Mouse (Mus musculus) gastrocnemius, postnatal 14 days (tissue): ENCODE data around the gene Dach1. TPM values are rescaled to one million over a fixed set of nuclear protein-coding genes. Genes with fewer than 3 reads are reported as not detected.

Source experiments
- DNase-seq: peaks from one replicate; pipeline ENCODE4 v3.0.0; 2021; ENCODE audit warnings: mixed read lengths
- intact Hi-C: fragments of 180-260 bp; cut with DNase I; formaldehyde crosslinking; loops from one replicate; pipeline ENCODE4 v1.15.1; 2025; ENCODE audit warnings: low total_unique reads
- long read RNA-seq, 2 experiments: library from polyadenylated mRNA; stranded (forward); transcript quantifications; one replicate each; pipeline ENCODE4 v2.0.0; 2021
- total RNA-seq, 2 experiments: library from RNA; stranded (reverse); gene quantifications; 2 replicates each; pipeline ENCODE4 v1.2.3; 2021

The Dach1 gene
- total RNA-seq: 1 to 10 TPM; 6.5 to 6.9 TPM
- long read RNA-seq, experiment 1: 0 reads
- long read RNA-seq, experiment 2, partial matches to known transcripts: 1 of 1 reads
- long read RNA-seq, experiment 2, other reads (novel, unspliced or antisense): 0 of 1 reads

DNA sequence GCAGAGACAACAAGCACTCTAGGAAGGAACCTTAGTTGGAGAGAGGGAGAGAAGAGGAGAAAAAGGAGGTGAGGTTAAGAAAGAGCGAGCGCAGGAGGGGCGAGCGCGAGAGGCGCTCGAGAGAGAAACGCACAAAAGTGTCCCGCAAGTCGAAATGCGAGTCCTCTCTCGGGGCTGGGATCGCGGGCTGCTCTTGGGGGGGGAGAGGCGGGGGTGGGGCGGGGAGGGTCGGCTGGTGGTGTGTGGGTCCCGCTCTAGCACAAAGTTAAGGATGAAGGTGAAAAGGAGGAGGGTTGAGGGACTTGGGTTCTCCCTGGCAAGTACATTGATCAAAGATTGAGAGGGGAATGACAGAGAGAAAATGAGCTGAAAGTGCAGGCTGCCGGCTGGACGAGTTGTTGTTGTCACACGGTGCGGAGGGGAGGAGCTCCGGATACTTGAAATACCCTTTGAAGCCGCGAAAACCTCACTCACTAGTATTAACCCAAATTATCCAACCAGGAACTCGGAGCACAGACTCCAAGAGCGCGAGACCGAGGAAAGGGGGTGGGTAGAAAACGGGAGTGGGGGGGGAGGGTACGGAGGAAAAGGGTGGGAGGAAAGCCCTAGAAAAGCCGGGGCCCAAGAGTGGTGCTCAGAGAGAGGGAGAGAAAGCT is at the start of gene Dach1:
TSS of gene Dach1 (minus strand) at position 345 of the 656 bp plus-strand sequence.
- intact Hi-C loops: no loop called here
- peak; percentile 9 for DNase-seq

DNA sequence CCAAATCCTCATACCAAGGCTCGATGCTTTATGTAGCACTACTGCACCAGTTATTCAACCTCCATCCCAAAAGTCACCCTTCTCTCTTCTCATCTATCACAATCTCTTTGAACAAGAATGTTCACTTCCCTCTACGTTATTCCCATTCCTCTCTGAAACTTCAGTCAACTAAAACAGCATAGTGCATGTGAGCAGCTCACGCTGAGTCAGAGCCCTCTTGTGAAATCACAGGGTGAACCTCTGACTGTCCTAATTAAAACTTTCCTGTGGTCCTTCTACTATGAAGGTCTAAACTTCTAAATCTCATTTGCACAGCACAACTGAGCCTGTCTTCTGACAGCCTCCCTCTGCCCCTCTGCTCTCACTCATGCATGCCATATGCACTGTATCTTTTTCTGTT is 30.5 kb upstream of the Dach1 start:
- no peak for DNase-seq
- intact Hi-C loops: no loop called here

DNA sequence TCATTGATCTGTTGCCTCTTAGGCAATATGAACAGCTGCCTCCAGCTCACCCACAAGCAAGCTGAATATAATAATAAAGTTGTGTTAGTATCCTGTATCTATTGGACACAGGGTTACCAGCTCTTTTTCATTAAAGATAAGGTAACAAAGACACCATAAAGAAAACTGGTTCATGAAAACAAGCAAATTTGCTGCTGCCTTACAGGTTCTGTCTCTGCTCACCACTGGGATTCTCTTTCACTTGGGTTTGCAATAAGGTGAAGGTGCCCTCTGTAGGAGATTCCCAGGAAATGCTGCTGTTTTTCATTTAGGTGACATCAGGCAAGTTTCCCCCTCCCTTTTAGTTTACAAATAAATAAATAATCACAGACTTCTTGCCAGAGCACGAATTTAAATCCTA is 12.0 kb upstream of the Dach1 start:
- no peak for DNase-seq
- intact Hi-C loops: loop anchor here (10.0 kb wide), 1 partner anchor 857 kb away; no protein-coding TSS in a partner anchor

DNA sequence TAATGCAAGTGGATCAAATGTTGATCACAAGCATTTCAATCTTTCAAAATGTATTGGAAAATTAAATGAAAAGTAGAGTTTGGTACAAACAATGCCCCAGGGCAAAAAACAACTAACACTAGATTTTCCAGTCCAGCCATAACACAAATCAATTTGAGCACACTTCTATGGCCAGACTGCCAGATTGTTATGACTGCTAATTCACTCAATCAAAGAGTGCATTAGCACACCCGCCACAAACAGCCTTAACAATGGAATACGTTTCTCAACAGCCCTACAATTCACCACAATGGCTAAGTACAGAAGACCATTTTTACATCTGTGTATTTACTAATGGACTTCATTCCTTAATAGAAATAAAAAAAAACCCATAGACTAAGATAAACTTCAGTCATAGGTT is 4.3 kb upstream of the Dach1 start:
- intact Hi-C loops: no loop called here
- no peak for DNase-seq

DNA sequence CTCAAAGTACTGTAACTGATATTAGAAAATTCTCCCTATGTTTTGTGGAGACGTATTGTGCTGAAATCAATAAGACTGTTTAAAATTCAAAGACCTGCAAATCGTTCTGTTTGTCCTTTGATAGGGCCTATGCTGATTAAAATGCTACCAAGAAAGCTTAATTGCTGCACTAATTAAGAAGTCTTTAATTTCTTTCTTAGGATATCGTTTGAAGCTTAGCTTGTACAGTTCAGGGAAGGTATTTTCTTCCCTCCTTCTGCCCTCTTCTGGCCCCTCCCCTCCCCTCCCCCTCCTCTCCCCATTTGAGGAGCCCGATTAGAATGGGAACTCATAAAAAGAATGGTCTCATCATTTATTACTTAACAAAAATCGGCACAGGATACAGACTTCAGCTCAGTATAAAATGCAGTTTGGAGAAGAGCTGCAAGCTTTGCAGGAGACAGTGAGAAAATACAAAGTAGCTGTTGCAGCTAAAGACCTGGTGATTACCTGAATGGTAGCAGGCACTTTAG is 2.9 kb upstream of the Dach1 start:
- DNase-seq: no peak
- intact Hi-C loops: no loop called here

DNA sequence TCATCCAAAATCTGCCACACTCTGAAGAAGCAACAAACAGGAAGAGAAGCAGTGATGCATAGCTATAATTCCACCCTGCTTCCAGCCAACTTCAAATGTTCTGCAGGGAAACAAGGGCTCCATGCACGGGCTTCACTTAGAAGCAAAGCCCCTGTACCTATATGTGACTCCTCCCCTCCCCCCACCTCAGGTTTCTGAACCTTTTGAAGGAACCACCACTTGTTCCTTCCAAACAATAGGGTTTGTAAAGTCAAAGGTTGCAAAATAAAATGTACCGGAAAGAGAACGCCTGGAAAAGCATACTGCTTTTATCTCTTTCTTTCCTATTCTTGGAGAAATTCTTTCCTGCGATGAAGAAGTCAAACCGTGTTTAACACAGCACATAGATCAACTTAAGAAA is 2.3 kb upstream of the Dach1 start:
- intact Hi-C loops: no loop called here
- no peak for DNase-seq

DNA sequence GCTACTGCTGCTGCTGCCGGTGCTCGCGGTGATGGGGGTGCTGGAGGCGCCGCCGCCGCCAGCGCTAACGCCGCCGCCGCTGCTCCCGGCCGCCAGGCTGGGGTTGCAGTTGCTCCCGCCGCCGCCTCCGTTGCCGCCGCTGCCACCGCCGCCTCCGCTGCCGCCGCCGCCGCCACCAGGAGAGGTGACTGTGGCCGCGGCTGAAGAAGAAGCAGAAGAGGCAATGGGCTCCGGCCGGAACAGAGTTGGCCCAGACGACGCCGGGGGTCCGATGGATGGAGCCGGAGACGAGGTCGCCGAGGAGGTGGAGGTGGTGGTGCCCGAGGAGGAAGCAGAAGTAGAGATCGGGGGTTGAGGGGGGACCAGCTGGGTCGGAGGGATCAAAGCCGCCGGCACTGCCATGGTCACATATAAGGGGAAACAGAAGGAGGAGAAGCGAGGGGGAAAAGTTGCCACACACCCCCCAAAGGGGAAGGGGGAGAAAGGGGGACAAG is 610 bp downstream of the Dach1 start:
- intact Hi-C loops: no loop called here
- peak; percentile 27 for DNase-seq

DNA sequence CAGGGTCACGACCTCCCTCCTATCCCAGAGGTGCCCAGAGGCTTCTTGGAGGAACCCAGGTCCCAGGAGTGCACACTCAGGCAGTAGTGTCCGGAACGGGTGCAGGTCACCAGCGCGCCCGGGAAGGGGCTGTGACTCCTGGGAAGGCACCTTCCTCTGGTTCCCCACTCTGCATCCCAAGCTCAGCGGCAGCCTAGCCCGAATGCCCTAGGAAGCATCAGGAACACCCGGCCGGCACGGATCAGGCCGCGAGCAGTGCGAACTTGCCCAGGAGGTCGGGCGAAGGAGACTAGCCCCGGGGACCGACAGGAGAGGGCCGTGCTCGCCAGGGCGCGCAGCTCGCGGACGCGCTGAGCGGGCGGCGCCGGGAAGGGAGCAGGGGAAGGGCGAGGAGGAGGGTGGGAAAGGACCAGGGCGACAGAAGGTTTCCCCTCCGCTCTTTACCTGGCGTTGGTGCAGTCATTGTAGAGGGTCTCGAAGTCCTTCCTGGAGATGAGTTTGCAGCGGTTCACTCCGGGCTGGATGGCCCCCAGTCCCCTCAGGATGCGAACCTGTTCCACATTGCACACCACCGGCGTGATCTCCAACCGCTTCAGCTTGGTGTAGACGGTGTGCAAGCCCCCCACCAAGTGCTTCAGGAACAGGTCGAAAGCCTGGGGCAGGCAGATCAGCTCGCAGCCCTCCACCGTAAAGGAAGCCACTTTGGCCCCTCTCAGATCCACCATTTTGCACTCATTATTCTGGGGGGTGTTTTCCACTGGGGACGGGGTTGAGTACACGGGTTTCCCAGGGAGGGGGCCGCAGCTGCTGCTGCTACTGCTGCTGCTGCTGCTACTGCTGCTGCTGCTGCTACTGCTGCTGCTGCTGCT is 1.3 kb downstream of the Dach1 start:
- peak; percentile 26 for DNase-seq
- intact Hi-C loops: no loop called here

DNA sequence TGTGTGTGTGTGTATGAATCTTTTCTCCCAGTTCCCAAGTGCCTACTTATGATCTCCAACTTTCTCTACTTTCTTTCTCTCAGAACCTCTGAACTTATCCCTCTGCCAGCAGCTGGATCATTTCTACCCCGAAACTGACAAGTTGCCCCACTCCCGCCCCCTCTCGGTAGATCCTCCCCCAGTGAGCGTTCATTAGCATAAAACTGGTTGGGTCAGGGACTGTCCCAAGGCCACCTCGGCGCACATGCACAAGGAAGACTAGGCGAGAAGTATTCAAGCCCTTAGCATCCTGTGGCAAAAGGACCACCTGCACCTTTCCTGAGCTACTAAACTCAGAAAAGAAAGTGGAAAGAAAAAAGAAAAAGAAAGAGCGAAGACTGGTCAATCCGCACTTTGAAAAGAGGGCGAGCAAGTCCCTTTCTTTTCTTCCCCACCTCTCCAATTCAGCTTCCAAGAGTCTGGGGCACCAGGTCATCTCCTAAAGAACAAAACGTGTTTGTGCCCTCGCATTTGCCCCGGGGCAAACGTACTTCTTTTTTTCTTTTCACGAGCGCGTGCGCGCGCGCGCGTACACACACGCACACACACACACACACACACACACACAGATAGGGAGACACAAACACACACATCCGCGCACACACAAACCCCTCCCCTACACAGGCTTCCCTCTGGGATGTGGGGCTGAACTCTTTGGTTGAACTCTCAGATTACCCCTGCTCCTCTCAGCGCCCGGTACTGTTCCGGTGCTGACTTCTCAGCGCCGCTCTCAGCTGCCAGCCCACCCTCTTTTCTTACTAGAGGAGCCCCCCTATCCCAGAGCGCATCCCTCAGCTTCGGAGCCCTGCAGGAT is 2.2 kb downstream of the Dach1 start:
- DNase-seq: peak; percentile 7
- intact Hi-C loops: no loop called here

DNA sequence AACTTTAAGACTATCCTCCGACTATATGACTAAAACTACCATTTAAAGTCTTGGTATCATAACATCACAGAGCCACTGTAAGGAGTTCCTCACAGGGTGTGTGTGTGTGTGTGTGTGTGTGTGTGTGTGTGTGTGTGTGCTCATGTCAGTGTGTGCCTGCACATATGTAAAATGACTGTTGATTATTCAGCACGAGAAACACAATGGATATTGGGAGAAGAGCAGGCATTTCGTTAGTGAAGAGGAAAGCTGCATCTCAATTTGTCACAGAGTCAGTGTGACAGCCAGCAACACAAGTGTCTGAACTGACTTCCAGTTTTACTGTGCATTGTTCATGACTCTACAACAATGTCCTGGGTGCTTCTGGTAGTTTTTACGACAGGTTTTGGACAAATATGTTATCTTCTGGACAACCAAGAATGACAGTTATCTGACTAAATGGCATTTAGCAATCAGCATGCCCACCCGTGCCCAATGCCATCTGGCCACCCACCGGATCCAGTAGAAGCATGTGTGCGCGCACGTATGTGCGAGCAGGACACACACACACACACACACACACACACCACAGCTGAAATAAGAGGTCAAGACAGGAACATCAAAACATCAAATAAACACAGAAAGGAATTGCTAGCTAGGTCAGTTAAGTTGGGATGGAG is 3.1 kb downstream of the Dach1 start:
- peak; percentile 3 for DNase-seq
- intact Hi-C loops: no loop called here

DNA sequence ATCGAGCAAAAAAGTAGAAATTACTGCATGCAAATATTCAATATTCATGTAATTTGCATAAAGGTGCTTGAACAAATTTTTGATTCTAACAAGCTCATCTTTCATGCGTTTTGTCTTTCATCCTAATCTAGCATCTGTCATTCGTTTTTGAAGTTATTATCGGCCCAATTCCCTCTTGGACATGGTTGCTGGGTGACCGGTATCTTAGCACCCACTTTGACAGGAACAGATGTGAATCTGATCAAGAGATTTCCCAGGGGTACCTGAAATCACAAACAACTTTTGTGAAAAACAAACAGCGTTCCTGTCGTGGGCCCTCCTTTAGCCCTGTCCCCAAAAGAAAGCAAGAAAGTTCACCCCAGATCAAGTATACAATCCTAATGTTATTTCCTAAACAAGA is 12.8 kb downstream of the Dach1 start:
- intact Hi-C loops: no loop called here

DNA sequence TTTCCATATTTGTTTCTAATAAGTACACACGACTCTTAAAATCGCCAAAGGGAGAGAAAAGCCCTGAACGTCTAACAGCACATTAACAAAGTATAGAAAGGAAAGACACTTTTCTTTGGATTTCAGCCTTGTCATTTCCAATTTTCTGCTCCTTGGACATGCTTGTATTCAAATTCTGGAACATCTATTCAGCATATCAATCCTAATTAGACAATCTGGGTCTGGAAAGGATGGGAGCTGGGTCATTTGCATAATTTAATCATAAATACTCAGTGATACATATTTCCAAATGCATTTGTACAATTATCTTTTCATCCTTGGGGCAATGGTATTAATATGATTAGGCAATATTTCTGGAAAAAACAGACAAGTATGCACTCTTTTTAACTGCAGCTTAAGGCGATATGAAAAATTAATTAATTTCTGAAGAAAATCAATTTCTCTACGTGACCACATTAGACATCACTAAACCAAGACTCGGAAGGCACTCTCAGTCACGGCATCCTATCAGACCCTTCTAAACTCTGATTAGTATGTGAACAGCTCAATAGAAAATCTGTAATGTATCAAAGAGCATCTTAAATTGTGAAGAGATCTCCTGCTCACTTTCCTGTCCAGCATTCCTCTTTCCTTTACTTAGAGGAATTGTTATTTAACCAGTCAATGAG is 13.7 kb downstream of the Dach1 start:
- intact Hi-C loops: no loop called here
- no peak for DNase-seq

More for the DNA sequence above, 12.8 kb downstream of the Dach1 start:
- no peak for DNase-seq

DNA sequence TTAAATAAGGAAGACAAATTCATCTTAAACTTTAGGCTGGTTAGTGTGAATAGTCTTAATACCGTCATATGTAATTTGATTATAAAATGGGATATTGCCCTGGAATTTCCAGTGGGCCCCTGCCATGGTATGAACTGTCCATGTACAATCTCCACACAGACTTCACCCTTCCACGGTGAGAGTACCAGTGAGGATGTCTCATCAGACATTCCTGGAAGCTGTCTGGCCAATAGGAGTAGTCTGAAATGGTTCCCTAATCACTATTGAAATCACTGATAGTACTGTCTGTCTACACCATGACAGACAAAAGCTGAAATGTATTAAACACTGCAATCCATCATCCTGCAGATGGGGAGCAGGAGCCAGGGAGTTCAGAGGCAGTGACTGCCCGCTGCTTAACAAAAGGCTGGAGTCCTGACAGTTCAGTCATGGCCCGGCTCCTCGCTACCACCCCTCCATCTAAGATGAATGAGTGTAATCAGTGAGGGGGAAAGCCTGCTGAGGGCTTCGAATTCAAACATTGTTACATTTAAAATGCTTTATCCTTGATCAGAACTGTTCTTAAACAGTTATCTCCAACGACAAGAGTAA is 14.6 kb downstream of the Dach1 start:
- intact Hi-C loops: no loop called here

DNA sequence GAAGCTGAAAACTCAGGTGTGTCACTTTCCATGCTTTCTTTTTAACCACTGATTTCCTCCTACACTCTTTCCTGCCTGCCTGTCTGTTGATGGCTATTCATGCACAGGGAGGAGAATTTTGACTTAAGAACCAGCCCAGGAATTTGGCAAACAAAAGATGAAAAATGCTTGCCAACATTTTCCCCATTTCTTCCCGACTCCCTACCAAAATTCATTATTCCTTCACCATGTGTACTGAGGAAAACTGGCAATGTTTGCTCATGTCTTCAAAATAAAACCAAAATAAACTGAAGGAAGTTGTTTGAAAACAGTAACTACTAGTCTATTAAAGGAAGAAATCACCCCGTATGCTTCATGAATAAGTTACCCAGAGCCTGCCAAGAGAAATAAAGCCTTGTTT is 27.8 kb downstream of the Dach1 start:
- no peak for DNase-seq
- intact Hi-C loops: no loop called here

More for the DNA sequence above, 14.6 kb downstream of the Dach1 start:
- DNase-seq: no peak

DNA sequence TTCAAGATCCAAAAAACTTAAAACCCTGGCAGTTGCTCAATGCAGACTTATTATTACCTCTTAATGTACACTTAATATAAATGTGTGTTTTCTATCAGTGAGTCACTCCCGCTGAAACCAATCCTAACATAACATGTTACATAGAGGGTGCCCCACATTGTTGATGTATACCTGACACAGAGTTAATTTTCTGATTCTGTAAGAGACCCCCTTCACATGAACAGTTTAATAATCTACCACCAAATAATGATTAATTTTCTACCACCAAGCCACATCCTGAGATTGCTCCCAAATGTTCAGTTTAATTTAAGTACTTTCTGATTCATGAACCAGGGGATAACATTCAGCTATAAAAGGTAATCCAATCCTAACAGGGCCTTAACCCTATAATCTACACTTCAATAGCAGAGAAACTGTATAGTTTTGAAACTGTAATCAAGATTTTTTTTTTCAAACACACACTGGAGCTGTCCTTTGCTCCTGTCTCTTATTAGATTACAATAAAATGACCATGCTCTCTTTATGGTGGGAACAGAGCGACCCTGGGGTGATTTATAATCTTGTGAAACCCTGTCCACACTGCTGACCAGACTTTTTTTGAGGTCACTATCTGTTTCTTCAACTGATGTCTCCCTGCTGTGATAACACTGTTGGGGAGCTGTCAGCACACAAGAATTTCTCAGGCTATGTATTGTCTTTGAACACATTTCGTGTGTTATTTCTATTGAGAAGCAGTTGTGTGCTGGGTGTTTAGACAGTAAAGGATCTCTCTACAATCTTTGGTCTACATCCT is 30.5 kb downstream of the Dach1 start:
- DNase-seq: no peak
- intact Hi-C loops: no loop called here

DNA sequence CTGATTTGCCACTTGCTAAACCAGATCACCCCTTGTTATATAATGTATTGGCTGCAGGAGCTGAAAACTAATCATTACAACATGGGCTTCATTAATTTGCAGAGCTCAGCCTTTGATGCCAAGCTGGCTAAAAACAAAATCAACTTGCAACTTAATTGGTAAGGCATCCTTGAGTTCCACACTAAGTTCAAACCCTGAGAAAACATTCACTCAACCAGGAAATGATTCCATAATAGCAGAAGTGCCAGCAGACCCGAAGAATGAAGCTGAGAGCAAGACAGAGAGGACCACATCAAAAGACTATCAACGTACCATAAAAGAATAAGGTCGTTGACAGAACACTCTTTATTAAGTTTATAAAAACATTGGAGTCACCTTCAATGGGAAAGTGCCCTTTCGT is 35.0 kb downstream of the Dach1 start:
- intact Hi-C loops: no loop called here
- no peak for DNase-seq

DNA sequence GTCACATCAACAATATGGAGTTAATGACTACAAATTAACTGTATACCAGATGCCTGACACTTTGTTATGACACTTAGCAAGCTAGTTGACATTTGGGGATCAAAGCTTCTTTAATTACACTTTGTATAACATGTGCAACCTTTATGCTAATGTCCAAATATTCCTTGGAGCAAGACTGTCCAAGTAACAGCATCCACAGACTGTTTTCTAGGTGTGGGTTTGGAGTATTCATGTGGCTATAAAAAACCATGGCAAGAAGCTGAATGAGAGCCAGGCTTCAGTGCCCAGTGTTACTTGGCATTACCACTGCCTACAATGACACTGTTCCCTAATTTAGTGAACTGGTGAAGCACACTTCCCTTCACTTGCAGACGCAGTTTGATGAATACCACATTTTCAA is 46.5 kb downstream of the Dach1 start:
- intact Hi-C loops: no loop called here

More for the DNA sequence above, 46.5 kb downstream of the Dach1 start:
- no peak for DNase-seq
